Mouse (Mus musculus) adrenal gland, postnatal 4 days (tissue): ENCODE measurements around the gene Carf. TPM values are rescaled to one million over a fixed set of nuclear protein-coding genes. Genes with fewer than 3 reads are reported as not detected.
"Not testable (repeated sequence)": the region's sequence is repeated elsewhere in the genome, so short reads cannot be mapped to it uniquely, and the experiment has no call there.

ENCODE experiments used
- DNase-seq, 2 experiments: peaks; one replicate each; pipeline ENCODE4 v3.0.0; 2021 to 2022; ENCODE audit warnings: low spot score in 2 of 2, mixed read lengths in 2 of 2
- long read RNA-seq, 2 experiments: library from polyadenylated mRNA; stranded (forward); transcript quantifications; one replicate each; pipeline ENCODE4 v2.0.0; 2021
- total RNA-seq, 2 experiments: library from RNA; stranded (reverse); gene quantifications; 2 replicates each; pipeline ENCODE4 v1.2.3; 2021

Carf gene
- 10 to 100 TPM; 18.8 to 19.5 TPM for total RNA-seq
- long read RNA-seq, experiment 1, partial matches to known transcripts: 0 of 3 reads
- long read RNA-seq, experiment 1, other reads (novel, unspliced or antisense): 3 of 3 reads
- long read RNA-seq, experiment 2, partial matches to known transcripts: 1 of 5 reads
- long read RNA-seq, experiment 2, other reads (novel, unspliced or antisense): 4 of 5 reads

- peak; percentile 93 to 94 for DNase-seq
These were observed at the start of gene Carf, which contains the start of gene Wdr12 for GRCm38 (mm10) chr1:60098024-60098781. Carf (plus strand) TSS chr1:60098247. Wdr12 (minus strand) TSS chr1:60098645.

DNA sequence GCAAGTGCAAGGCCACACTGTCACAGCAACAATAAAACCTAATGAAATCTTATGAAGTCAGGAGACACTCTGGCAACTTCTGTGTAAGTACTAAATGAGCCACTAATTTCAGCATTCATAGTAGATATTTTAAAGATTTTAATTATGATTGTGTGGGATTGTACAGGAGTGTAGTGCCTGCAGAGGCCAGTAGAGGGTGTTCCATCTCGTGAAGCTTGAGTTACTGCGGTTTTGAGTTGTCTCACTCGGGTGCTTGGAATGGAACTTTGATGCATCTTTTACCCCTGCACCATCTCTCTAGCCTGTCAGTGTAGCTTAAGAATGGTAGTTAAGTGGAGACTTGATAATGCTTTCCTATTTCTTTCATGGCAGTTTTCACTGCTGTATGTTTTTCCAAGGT lies 43.4 kb upstream of the Carf start:
- no peak for DNase-seq

- DNase-seq: no peak
These were observed 41.7 kb upstream of the Carf start for GRCm38 (mm10) chr1:60056310-60056709.

GRCm38 (mm10) chr1:60070725-60071124 lies 27.3 kb upstream of the Carf start:
- not testable (repeated sequence) for DNase-seq

- DNase-seq: no peak
These were observed 23.1 kb upstream of the Carf start for GRCm38 (mm10) chr1:60074935-60075334.

DNA sequence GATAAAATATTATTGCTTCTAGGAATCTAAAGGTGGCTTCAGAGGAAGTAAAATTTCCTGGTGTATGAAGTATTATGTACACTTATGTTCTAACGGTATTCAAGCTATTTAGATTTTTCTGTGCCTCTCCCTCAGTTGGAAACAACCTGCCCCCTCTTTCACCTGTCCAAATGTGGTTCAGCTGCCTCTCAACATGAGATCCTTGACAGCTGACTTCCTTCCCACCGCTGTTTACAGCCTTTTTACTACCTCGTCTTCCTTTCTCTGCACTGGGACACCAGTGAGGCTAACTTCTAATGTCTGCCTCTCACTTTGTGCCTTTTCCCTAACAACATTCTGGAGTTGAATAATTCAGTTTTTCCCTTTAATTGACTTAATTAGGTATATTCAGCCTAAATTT lies 22.5 kb upstream of the Carf start:
- DNase-seq: no peak

- no peak for DNase-seq
These were observed 21.6 kb upstream of the Carf start for GRCm38 (mm10) chr1:60076411-60076810.

DNA sequence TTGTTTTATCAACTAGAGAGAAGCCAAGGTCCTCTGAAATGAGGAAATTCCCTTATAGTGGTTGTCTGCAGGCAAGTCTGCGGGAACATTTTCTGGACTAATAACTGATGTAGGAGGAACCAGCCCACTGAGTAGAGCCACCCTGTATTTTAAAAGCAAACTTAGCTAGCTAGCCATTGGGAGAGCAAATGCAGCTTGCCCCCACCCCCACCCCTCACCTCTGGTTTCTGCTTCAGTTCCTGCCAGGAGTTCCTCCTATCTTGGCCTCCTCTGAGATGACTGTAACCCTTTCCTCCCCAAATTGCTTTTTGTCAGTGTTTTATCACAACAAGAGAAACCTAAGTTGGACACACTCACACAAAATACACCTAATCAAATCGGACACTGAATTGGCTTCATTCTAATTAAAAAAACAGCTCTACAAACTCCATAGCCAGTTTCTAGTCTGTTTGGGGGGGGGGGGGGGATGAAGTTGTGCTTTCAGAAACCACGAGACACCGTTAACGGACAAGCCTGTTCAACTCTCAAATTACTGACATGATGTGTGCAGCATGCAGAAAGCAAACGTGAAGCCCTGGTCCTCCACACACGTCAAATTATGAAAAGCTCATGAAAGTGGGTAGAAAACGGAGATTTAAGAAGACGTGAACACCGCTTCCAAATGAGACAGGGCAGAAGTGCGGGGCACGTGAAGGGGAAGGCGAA lies 1.3 kb upstream of the Carf start:
- DNase-seq: no peak

- peak in 1 of 2 experiments; percentile 26 for DNase-seq
These were observed 597 bp upstream of the Carf start for GRCm38 (mm10) chr1:60097277-60098023.

DNA sequence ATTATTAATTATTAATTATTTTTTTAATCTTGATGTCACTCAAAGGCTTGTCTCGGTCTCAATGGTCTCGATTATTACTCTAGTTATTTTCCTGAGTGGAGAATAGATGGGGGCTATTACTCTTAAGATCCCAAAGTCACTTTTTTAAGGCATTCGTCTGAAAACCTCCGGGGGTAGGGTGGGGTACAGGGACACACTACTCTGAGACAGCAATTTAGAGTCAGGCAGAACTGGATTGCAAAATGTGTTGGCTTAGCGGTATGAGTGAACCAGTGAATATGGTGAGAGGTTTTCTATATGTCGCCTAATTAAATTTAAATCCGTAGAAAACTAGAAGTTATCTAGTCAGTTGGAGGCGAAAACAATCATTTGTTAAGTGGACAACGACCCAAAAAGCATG lies 792 bp downstream of the Carf start:
- no peak for DNase-seq

DNA sequence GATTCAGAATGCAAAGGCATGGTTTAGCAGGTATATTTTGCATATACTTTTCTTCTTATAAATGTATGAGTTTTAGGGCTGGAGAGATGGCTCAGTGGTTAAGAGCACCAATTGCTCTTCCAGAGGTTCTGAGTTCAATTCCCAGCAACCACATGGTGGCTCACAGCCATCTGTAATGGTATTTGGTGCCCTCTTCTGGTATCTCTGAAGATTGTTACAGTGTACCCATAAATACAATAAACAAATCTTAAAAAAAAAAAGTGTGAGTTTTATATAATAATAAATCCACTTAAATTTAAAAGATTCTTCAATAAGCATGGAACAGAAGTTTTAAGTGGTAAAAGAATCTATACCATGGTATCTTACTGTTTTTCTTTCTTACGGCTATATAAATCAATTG lies 6.5 kb downstream of the Carf start:
- DNase-seq: no peak

GRCm38 (mm10) chr1:60117721-60118455 lies 19.8 kb downstream of the Carf start:
- no peak for DNase-seq

DNA sequence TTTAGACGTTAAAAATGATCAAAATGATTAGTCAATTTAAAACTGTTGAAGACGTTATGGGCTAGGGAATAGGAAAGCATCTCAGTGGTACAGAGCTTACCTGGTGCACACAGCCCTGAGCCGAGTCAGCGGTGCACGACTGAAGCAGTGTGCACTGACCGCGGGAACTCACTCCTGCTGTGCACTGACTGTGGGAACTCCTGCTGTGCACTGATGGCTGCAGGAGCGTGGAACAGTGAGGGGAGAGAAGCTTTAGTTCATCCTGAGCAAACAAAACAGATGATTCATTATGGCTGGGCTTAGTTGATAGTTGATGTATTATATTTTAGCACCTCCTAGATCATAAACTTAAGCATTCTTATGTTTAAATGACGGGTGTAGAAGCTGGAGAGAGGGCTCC lies 39.3 kb downstream of the Carf start:
- DNase-seq: no peak

- no peak for DNase-seq
These were observed 54.7 kb downstream of the Carf start for GRCm38 (mm10) chr1:60152700-60153099.

GRCm38 (mm10) chr1:60156651-60157050 lies 58.6 kb downstream of the Carf start:
- DNase-seq: no peak

- peak in 1 of 2 experiments; percentile 13 for DNase-seq
These were observed 60.4 kb downstream of the Carf start for GRCm38 (mm10) chr1:60158411-60158810.

GRCm38 (mm10) chr1:60163676-60164075 lies 65.6 kb downstream of the Carf start:
- no peak for DNase-seq

DNA sequence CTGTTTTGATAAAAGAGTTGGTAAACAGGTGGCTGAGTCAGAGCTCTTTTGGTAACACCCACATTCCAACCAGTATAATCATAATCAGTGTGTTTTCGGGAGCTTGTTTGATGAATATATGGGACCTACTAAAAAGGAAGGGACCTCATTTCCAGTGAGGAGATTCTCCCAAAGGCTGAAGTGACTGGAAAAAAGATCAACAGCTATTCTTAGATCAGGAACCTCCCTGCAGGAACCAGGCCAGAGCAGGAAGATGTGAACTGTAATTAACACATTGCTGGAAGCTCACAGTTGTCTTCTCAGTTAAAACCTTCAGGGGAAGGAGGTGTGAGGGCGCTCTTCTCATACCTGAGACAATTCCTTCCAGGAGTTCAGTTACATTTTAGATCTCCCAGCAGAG lies 71.6 kb downstream of the Carf start:
- no peak for DNase-seq

DNA sequence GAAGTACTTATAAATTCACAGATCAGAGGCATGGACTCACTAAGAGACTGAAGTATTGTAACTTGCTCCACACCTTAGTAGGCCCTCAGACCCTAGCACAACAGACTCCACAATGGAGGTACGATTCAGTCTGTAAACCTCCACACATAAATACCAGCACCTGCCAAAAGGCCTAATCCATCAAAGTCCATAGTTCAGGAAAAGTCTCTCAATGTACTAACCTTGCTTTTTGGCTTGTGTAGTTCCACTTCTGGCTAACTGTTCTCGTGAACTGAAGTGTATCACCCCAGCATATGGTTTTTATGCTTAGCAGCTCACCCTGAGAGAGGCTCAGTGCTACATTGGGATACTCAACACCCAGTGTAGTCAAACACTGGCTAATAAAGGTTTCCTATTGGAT lies 72.2 kb downstream of the Carf start:
- no peak for DNase-seq

DNA sequence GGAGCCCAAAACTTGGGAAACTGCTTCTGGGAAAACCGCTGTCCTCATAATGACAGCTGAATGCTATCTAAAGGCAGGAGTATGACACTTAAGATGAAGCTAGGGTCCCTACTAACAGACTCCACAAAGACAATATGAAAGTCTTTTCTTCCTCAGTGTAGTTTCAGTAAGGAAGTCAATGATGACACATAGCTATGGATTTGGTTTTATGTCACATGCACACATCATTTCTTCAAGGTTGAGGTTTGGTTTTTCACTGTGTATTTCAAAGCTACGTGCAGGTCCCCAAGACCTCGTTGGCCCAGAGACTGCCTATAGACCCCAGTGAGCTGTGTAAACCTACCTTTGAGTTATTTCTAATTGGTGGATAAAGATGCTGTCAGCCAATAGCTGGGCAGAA lies 75.1 kb downstream of the Carf start:
- no peak for DNase-seq

DNA sequence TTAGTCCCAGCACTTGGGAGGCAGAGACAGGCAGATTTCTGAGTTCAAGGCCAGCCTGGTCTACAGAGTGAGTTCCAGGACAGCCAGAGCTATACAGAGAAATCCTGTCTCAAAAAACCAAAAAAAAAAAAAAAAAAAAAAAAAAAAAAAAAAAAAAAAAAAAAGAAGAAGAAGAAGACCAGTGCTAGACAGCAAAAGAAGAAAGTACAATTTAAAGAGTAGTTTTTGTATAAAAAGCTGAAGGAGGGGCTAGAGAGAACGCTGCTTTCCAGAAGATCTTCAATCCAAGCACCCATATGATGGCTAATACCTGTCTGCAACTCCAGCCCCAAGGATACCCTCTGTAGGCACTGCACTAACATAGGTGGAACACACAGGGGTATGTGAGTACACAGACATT lies 79.8 kb downstream of the Carf start:
- not testable (repeated sequence) for DNase-seq
